Mouse (Mus musculus): ENCODE measurements at regions not wholly inside any gene's neighbourhood (a gene's known extent, or its start where the extent isn't known, plus 50 kb on each side); places are given as distances from the start of the nearest gene placed in this dataset.

- Histone ChIP-seq H3K4me3 (no peak overlapping the region), H3K9ac (no peak overlapping the region), H3K9me3 (replicated peaks) (no peaks in the 10 kb centered on the region), H3K4me2 (no peak overlapping the region), H3K27ac (ENCODE audit: poor library complexity, severe bottlenecking) (no peak overlapping the region), H3K4me1 (replicated peaks) (no peaks in the 10 kb centered on the region), H3K27me3 (replicated peaks) (no peaks in the 10 kb centered on the region), H3K36me3 (no peaks in the 10 kb centered on the region)
- no peak for ATAC-seq (ENCODE audit: insufficient number of reproducible peaks, low FRiP score)
- WGBS = 5% methylated on average over 1 of the region's 1 CpGs
These were observed 100.0 kb downstream of the Wdr20rt start for GRCm38 (mm10) chr12:65325347-65325746.

GRCm38 (mm10) chr12:65328532-65328931 is 103.2 kb downstream of the Wdr20rt start:
- Histone ChIP-seq H3K9ac (no peak overlapping the region), H3K27ac (ENCODE audit: poor library complexity, severe bottlenecking) (no peak overlapping the region), H3K4me1 (replicated peaks) (no peaks in the 10 kb centered on the region), H3K27me3 (replicated peaks) (no peaks in the 10 kb centered on the region), H3K9me3 (replicated peaks) (no peaks in the 10 kb centered on the region), H3K4me2 (no peak overlapping the region), H3K4me3 (no peak overlapping the region), H3K36me3 (no peaks in the 10 kb centered on the region)
- 79% methylated on average over 5 of the region's 5 CpGs for WGBS
- ATAC-seq (ENCODE audit: insufficient number of reproducible peaks, low FRiP score) = no peak

DNA sequence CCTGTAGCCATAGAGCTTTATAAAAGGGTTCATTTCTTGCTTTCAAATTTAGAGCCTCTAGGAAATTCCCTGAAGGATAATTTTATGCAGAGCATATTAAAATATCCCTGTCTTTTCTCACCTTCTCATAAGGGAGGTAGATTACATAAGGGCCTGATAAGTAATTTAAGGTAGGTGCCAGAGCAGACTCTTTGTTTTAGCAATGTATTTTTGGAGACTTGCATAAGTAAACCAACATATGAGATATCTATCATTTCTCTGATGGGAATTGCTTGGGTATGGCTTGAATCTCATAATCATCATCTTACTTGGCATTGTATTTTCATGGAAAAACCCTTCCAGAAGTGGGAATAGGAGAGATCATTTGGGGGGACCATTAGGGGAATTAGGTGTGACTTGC is 104.4 kb downstream of the Wdr20rt start:
- H3K4me2 ChIP-seq = no peak overlapping the region
- no peak overlapping the region for H3K9ac ChIP-seq
- no peaks in the 10 kb centered on the region for H3K27me3 ChIP-seq (replicated peaks)
- ATAC-seq (ENCODE audit: insufficient number of reproducible peaks, low FRiP score) = no peak
- H3K4me3 ChIP-seq = no peak overlapping the region
- H3K36me3 ChIP-seq = no peaks in the 10 kb centered on the region
- no peaks in the 10 kb centered on the region for H3K9me3 ChIP-seq (replicated peaks)
- H3K27ac ChIP-seq (ENCODE audit: poor library complexity, severe bottlenecking) = no peak overlapping the region
- H3K4me1 ChIP-seq (replicated peaks) = no peaks in the 10 kb centered on the region

- WGBS = 28% methylated on average over 2 of the region's 2 CpGs
- no peak overlapping the region for H3K4me3 ChIP-seq
- no peak overlapping the region for H3K4me2 ChIP-seq
- no peak overlapping the region for H3K27ac ChIP-seq (ENCODE audit: poor library complexity, severe bottlenecking)
- H3K9ac ChIP-seq = no peak overlapping the region
- no peaks in the 10 kb centered on the region for H3K36me3 ChIP-seq
- ATAC-seq (ENCODE audit: insufficient number of reproducible peaks, low FRiP score) = no peak
- H3K27me3 ChIP-seq (replicated peaks) = no peaks in the 10 kb centered on the region
- no peaks in the 10 kb centered on the region for H3K4me1 ChIP-seq (replicated peaks)
- no peaks in the 10 kb centered on the region for H3K9me3 ChIP-seq (replicated peaks)
These were observed 114.7 kb downstream of the Wdr20rt start for GRCm38 (mm10) chr12:65340009-65340408.

GRCm38 (mm10) chr12:65347251-65347650 is 121.9 kb downstream of the Wdr20rt start:
- Histone ChIP-seq H3K27me3 (replicated peaks) (no peaks in the 10 kb centered on the region), H3K27ac (ENCODE audit: poor library complexity, severe bottlenecking) (no peak overlapping the region), H3K36me3 (no peaks in the 10 kb centered on the region), H3K4me1 (replicated peaks) (no peaks in the 10 kb centered on the region), H3K9ac (no peak overlapping the region), H3K4me2 (no peak overlapping the region), H3K4me3 (no peak overlapping the region), H3K9me3 (replicated peaks) (no peaks in the 10 kb centered on the region)
- ATAC-seq (ENCODE audit: insufficient number of reproducible peaks, low FRiP score) = no peak
- 73% methylated on average over 1 of the region's 1 CpGs for WGBS

DNA sequence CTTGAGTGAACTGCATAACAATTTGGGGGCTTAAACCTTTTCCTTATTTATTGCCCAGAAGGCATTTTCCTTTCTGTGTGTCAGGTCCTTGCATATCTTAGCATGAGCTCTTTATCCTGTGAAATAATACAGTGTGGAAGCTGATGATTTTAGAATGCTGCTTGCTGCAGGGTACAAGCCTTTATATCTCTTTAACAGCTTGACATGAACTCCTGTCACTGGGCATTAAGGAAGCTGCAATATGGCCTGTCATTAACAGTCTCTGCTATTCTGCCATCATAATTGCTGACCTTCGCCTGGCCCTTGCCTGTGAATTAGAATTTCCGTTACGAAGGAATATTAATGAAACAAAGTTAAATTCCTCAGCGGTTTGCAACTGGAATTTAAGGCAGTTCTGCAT is 124.2 kb downstream of the Wdr20rt start:
- no peak for ATAC-seq (ENCODE audit: insufficient number of reproducible peaks, low FRiP score)
- 80% methylated on average over 4 of the region's 4 CpGs for WGBS
- Histone ChIP-seq H3K27ac (ENCODE audit: poor library complexity, severe bottlenecking) (no peak overlapping the region), H3K9ac (no peak overlapping the region), H3K27me3 (replicated peaks) (no peaks in the 10 kb centered on the region), H3K4me1 (replicated peaks) (no peaks in the 10 kb centered on the region), H3K36me3 (no peaks in the 10 kb centered on the region), H3K9me3 (replicated peaks) (no peaks in the 10 kb centered on the region), H3K4me3 (no peak overlapping the region), H3K4me2 (no peak overlapping the region)

DNA sequence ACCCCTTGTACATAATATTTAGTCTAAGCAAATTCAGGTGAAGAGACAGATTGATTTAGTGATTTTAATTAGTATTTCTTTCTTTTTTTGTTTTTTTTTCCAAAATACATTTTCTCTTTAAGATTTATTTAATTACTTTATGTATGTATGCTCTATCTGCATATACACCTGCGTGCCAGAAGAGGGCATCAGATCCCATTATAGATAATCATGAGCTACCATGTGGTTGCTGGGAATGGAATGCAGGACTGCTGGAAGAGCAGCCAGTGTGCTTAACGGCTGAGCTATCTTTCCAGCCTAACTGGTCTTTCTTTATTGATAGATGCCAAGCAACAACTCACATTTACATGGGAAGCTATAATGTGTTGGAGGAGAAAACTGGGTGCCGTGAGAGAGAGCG is 138.9 kb downstream of the Wdr20rt start:
- Histone ChIP-seq H3K4me2 (no peak overlapping the region), H3K4me1 (replicated peaks) (no peaks in the 10 kb centered on the region), H3K27ac (ENCODE audit: poor library complexity, severe bottlenecking) (no peak overlapping the region), H3K27me3 (replicated peaks) (no peaks in the 10 kb centered on the region), H3K4me3 (no peak overlapping the region), H3K36me3 (no peaks in the 10 kb centered on the region), H3K9ac (no peak overlapping the region), H3K9me3 (replicated peaks) (no peaks in the 10 kb centered on the region)
- 59% methylated on average over 4 of the region's 4 CpGs for WGBS
- no peak for ATAC-seq (ENCODE audit: insufficient number of reproducible peaks, low FRiP score)

DNA sequence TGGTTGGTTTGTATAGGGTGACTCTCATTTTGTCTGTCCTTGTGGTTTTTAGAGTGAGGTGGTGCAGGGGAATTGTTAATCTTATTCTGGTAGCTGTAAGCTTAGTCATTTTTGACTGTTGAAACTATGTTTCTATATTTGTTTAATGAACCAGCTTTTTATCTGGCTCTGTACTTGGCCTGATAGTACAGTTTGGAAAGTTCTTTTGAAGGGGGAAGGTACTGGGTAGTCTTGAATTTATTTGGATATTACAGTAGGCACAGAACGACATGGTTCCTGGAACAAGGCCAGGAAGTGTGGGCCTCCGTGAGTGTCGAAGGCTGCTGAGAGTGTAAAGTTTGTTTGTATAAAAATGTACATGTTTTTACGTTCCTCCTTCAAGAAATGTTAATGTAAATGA is 142.0 kb downstream of the Wdr20rt start:
- WGBS = 38% methylated on average over 4 of the region's 4 CpGs
- H3K4me2 ChIP-seq = no peak overlapping the region
- no peaks in the 10 kb centered on the region for H3K36me3 ChIP-seq
- no peak for ATAC-seq (ENCODE audit: insufficient number of reproducible peaks, low FRiP score)
- H3K9me3 ChIP-seq (replicated peaks) = no peaks in the 10 kb centered on the region
- no peaks in the 10 kb centered on the region for H3K4me1 ChIP-seq (replicated peaks)
- no peak overlapping the region for H3K4me3 ChIP-seq
- no peak overlapping the region for H3K27ac ChIP-seq (ENCODE audit: poor library complexity, severe bottlenecking)
- no peak overlapping the region for H3K9ac ChIP-seq
- H3K27me3 ChIP-seq (replicated peaks) = no peaks in the 10 kb centered on the region

- H3K27me3 ChIP-seq (replicated peaks) = no peaks in the 10 kb centered on the region
- 53% methylated on average over 1 of the region's 1 CpGs for WGBS
- ATAC-seq (ENCODE audit: insufficient number of reproducible peaks, low FRiP score) = no peak
These were observed 142.6 kb downstream of the Wdr20rt start for GRCm38 (mm10) chr12:65367866-65368419.

GRCm38 (mm10) chr12:65371650-65372049 is 146.3 kb downstream of the Wdr20rt start:
- 79% methylated on average over 2 of the region's 2 CpGs for WGBS

More at GRCm38 (mm10) chr12:65367866-65368419, 142.6 kb downstream of the Wdr20rt start:
- Histone ChIP-seq H3K4me1 (replicated peaks) (no peaks in the 10 kb centered on the region), H3K36me3 (no peaks in the 10 kb centered on the region), H3K9ac (no peak overlapping the region), H3K27ac (ENCODE audit: poor library complexity, severe bottlenecking) (no peak overlapping the region), H3K9me3 (replicated peaks) (no peaks in the 10 kb centered on the region), H3K4me3 (no peak overlapping the region), H3K4me2 (no peak overlapping the region)

GRCm38 (mm10) chr12:65379321-65379720 is 154.0 kb downstream of the Wdr20rt start:
- 60% methylated on average over 1 of the region's 1 CpGs for WGBS

More at GRCm38 (mm10) chr12:65371650-65372049, 146.3 kb downstream of the Wdr20rt start:
- Histone ChIP-seq H3K9ac (no peak overlapping the region), H3K27me3 (replicated peaks) (no peaks in the 10 kb centered on the region), H3K4me2 (no peak overlapping the region), H3K4me3 (no peak overlapping the region), H3K27ac (ENCODE audit: poor library complexity, severe bottlenecking) (no peak overlapping the region), H3K36me3 (no peaks in the 10 kb centered on the region), H3K9me3 (replicated peaks) (no peaks in the 10 kb centered on the region), H3K4me1 (replicated peaks) (no peaks in the 10 kb centered on the region)
- no peak for ATAC-seq (ENCODE audit: insufficient number of reproducible peaks, low FRiP score)

DNA sequence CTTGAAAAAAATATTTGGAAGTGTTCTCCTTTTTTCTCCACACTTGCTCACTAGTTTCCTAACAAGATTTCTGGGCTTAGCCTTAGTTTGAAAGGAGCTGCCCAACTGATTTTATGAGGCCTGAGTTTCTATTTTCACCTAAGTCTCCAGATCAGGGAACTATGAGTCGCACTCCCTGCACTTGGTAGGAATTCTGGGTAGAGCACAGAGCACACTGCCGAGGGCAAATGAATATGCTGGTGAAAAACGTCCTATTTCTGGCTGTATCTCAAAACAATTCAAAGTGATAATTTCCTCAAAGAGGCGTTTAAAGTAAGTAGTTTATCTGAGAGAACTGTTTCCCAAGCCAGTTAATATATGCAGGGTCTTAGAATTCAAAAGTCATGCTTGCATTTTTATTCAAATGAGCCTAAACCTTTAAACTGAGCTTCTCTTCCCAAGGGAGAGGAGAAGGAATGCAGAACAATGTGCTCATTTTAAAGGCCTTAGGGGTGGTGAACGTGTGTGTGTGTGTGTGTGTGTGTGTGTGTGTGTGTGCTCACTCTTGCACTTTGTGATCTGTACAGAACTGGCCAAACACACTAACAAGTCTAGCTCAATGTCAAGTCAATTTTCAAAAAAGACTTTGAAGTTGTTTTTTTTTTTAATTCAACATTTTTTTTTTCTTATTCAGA is 156.9 kb downstream of the Wdr20rt start:
- no peak overlapping the region for H3K9ac ChIP-seq

More at GRCm38 (mm10) chr12:65379321-65379720, 154.0 kb downstream of the Wdr20rt start:
- Histone ChIP-seq H3K36me3 (no peaks in the 10 kb centered on the region), H3K4me1 (replicated peaks) (no peaks in the 10 kb centered on the region), H3K27ac (ENCODE audit: poor library complexity, severe bottlenecking) (no peak overlapping the region), H3K9me3 (replicated peaks) (no peaks in the 10 kb centered on the region; the same call in 1 of the 2 replicates), H3K9ac (no peak overlapping the region), H3K4me2 (no peak overlapping the region), H3K27me3 (replicated peaks) (no peaks in the 10 kb centered on the region), H3K4me3 (no peak overlapping the region)
- ATAC-seq (ENCODE audit: insufficient number of reproducible peaks, low FRiP score) = no peak

More for the DNA sequence above, 156.9 kb downstream of the Wdr20rt start:
- H3K27me3 ChIP-seq (replicated peaks) = no peaks in the 10 kb centered on the region
- ATAC-seq (ENCODE audit: insufficient number of reproducible peaks, low FRiP score) = no peak
- no peak overlapping the region for H3K27ac ChIP-seq (ENCODE audit: poor library complexity, severe bottlenecking)
- no peak overlapping the region for H3K4me3 ChIP-seq
- no peaks in the 10 kb centered on the region for H3K36me3 ChIP-seq
- 37% methylated on average over 5 of the region's 5 CpGs for WGBS
- peaks cover 6% of the 10 kb centered on the region; the same call in 1 of the 2 replicates for H3K9me3 ChIP-seq (replicated peaks)
- no peak overlapping the region for H3K4me2 ChIP-seq
- H3K4me1 ChIP-seq (replicated peaks) = peaks cover 5% of the 10 kb centered on the region; the same call in 1 of the 2 replicates

Measured in heart, embryonic 12.5 days (tissue).